In the genomic region with DNA sequence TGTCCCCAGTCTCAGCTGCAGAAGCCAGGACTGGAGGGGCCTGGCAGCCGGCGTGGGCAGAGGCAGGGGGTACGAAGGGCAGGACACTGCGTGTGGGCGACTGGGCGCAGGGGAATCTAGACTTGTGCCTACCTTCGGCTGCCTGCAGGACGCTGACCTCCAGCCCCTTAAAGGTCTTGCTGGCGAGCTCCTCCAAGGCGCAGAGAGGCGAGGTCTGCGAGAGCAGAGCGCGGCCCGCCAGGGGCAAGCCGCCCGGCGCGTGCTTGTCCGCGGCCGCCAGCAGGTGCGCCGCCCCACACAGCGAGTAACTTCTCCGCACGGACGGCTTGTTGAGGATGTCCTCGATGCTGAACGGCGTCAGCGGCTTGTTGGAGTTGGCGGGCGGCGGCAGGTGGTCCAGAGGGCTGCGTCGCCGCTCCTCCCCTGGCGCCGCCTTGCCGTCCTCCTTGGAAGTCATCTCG, we compare ENCODE assay signal across 9 mouse cellular contexts. TPM values are rescaled to one million over a fixed set of nuclear protein-coding genes. Genes with fewer than 3 reads are reported as not detected.
DNase-seq lines count a peak whose midpoint lies in the region; ATAC-seq and TF ChIP-seq lines count a peak whose summit lies in the region.
"Had no signal": no experiment of that assay in that cellular context is flagged by ENCODE, and none has a peak within 500 bp of the region (broad histone marks: within the 10 kb centered on the region; RNA-seq: fewer than 3 reads in every experiment).

No protein-coding gene starts in this region.

- under 1% methylated on average over 40 of the region's 42 CpGs for WGBS in forebrain, embryonic 13.5 days
- under 1% methylated on average over 42 of the region's 42 CpGs for WGBS in liver, embryonic 13.5 days (ENCODE audit: insufficient replicate concordance)

- H3K4me1 ChIP-seq in megakaryocyte, embryonic 14.5 days = peaks cover 58% of the 10 kb centered on the region
- H3K4me1 ChIP-seq in forebrain, embryonic 13.5 days = peaks cover 38% of the 10 kb centered on the region
- H3K4me1 ChIP-seq in liver, embryonic 13.5 days (replicated peaks) = peaks cover 30% of the 10 kb centered on the region

- H3K36me3 ChIP-seq in megakaryocyte, embryonic 14.5 days (replicated peaks; ENCODE audit: low read length) = no peaks in the 10 kb centered on the region
- H3K36me3 ChIP-seq in forebrain, embryonic 13.5 days (ENCODE audit: poor library complexity, severe bottlenecking) = no peaks in the 10 kb centered on the region
- no peaks in the 10 kb centered on the region for H3K36me3 ChIP-seq in liver, embryonic 13.5 days

- TF ChIP-seq CTCF in layer of hippocampus, adult 2 months (conservative IDR thresholded peaks at IDR 0.05) = no peak

- no peak overlapping the region for H3K27ac ChIP-seq in forebrain, embryonic 13.5 days
- no peak overlapping the region for H3K27ac ChIP-seq in liver, embryonic 13.5 days
- H3K27ac ChIP-seq in layer of hippocampus, adult 2 months = no peak overlapping the region

- no peaks in the 10 kb centered on the region for H3K9me3 ChIP-seq in megakaryocyte, embryonic 14.5 days
- no peaks in the 10 kb centered on the region for H3K9me3 ChIP-seq in forebrain, embryonic 13.5 days (replicated peaks)
- H3K9me3 ChIP-seq in liver, embryonic 13.5 days (replicated peaks) = no peaks in the 10 kb centered on the region

- peak overlapping the region; percentile 38 for H3K4me3 ChIP-seq in megakaryocyte, embryonic 14.5 days (replicated peaks)
- peak overlapping the region; percentile 19 for H3K4me3 ChIP-seq in forebrain, embryonic 13.5 days
- peak overlapping the region; percentile 24; the same call in 1 of the 2 replicates for H3K4me3 ChIP-seq in liver, embryonic 13.5 days (replicated peaks)
- no peak overlapping the region for H3K4me3 ChIP-seq in layer of hippocampus, adult 2 months

- no peak overlapping the region for H3K9ac ChIP-seq in forebrain, embryonic 13.5 days
- no peak overlapping the region for H3K9ac ChIP-seq in liver, embryonic 13.5 days

- H3K27me3 ChIP-seq in megakaryocyte, embryonic 14.5 days (replicated peaks) = peaks cover 100% of the 10 kb centered on the region
- H3K27me3 ChIP-seq in forebrain, embryonic 13.5 days = peaks cover 96% of the 10 kb centered on the region
- peaks cover 100% of the 10 kb centered on the region for H3K27me3 ChIP-seq in liver, embryonic 13.5 days

- peak overlapping the region; percentile 44 for H3K4me2 ChIP-seq in forebrain, embryonic 13.5 days
- H3K4me2 ChIP-seq in liver, embryonic 13.5 days = peak overlapping the region; percentile 29; the same call in 1 of the 2 replicates

- no peak for ATAC-seq in megakaryocyte, adult 5-6 weeks (ENCODE audit: poor library complexity, severe bottlenecking)
- no peak for ATAC-seq in forebrain, embryonic 13.5 days
- no peak for ATAC-seq in liver, embryonic 13.5 days (ENCODE audit: low read depth)
- ATAC-seq in cerebellum, adult (ENCODE audit: insufficient number of reproducible peaks, low FRiP score, low TSS enrichment) = no peak

- no peak for DNase-seq in liver, embryonic 13.5 days
- peak; percentile 46 for DNase-seq in testis, postnatal 10 days (ENCODE audit: low spot score)
- no peak for DNase-seq in layer of hippocampus, adult 2 months (ENCODE audit: low spot score in 2 of 2)
- DNase-seq: thymus, postnatal 25 days had no signal

RNA-seq across cellular contexts. Expression of gene Lbx1, which starts 0.8 kb away (rescaled TPM):
- polyA plus RNA-seq in megakaryocyte, embryonic 14.5 days (2012; ENCODE audit: insufficient read depth, low replicate concordance) = 0.34 TPM in 1 of 2 replicates, not detected in the other
- not detected in 2 replicates for total RNA-seq in megakaryocyte, adult 5-6 weeks (2015)
- not detected in 2 replicates for total RNA-seq in megakaryocyte, adult 5-6 weeks (2017)
- polyA plus RNA-seq in forebrain, embryonic 13.5 days (2015; fragmentation: Nextera tagmentation; extraction: Ambion mirVana) = not detected in 2 replicates
- 0.05 TPM in 1 of 2 replicates, not detected in the other for polyA plus RNA-seq in liver, embryonic 13.5 days (2015; fragmentation: Nextera tagmentation; extraction: Ambion mirVana)
- not detected for total RNA-seq in layer of hippocampus, adult 2 months (2021)
- total RNA-seq: adrenal gland, postnatal 25 days had no signal
